18 mouse cellular contexts compared by ENCODE assay signal in the genomic region with DNA sequence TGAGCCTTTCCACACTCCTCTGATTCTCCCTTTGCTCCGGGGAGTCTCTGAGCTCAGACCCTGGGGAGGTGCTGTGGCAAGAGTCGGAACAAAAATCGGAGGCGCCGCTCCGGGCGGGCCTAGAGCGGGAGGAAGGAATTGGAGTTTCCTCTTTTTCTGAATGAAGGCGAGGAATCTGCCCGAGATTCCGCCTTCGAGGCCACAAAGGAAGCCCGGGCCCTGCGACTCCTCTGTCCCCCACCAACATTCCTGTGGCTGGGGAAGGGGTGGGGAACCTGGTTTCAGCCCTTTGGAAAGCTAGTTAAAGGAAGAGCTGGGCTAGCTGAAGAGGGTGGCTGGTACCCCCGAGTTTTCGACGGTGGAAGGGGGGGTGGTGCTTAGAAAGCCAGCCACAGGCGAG. TPM values are rescaled to one million over a fixed set of nuclear protein-coding genes. Genes with fewer than 3 reads are reported as not detected.
DNase-seq lines count a peak whose midpoint lies in the region; ATAC-seq lines count a peak whose summit lies in the region.
"Had no signal": no experiment of that assay in that cellular context is flagged by ENCODE, and none has a peak within 500 bp of the region (broad histone marks: within the 10 kb centered on the region; RNA-seq: fewer than 3 reads in every experiment).

No protein-coding gene starts in this region.

- ATAC-seq in kidney, embryonic 15.5 days (replicated peaks; ENCODE audit: low FRiP score) = no peak
- no peak for ATAC-seq in limb, embryonic 11.5 days (ENCODE audit: insufficient number of reproducible peaks, low FRiP score, low TSS enrichment, low read depth)
- ATAC-seq: forebrain, embryonic 15.5 days had no signal

- H3K9me3 ChIP-seq in heart, embryonic 10.5 days = no peaks in the 10 kb centered on the region
- no peaks in the 10 kb centered on the region for H3K9me3 ChIP-seq in kidney, embryonic 15.5 days (replicated peaks)
- H3K9me3 ChIP-seq in limb, embryonic 11.5 days (ENCODE audit: control insufficient read depth, low read length) = no peaks in the 10 kb centered on the region
- H3K9me3 ChIP-seq: forebrain, embryonic 15.5 days had no signal

- H3K27me3 ChIP-seq in heart, embryonic 10.5 days (ENCODE audit: insufficient read depth, poor library complexity, severe bottlenecking) = peaks cover 100% of the 10 kb centered on the region
- H3K27me3 ChIP-seq in kidney, embryonic 15.5 days = peaks cover 100% of the 10 kb centered on the region
- H3K27me3 ChIP-seq in limb, embryonic 11.5 days (ENCODE audit: control insufficient read depth, insufficient read depth, low read length) = peaks cover 94% of the 10 kb centered on the region

- no peaks in the 10 kb centered on the region for H3K36me3 ChIP-seq in heart, embryonic 10.5 days
- H3K36me3 ChIP-seq in kidney, embryonic 15.5 days = no peaks in the 10 kb centered on the region
- H3K36me3 ChIP-seq in limb, embryonic 11.5 days (ENCODE audit: control insufficient read depth, insufficient read depth, low read length) = no peaks in the 10 kb centered on the region
- H3K36me3 ChIP-seq: forebrain, embryonic 15.5 days had no signal

- no peak overlapping the region for H3K9ac ChIP-seq in kidney, embryonic 15.5 days
- no peak overlapping the region for H3K9ac ChIP-seq in limb, embryonic 11.5 days (ENCODE audit: low read length)
- H3K9ac ChIP-seq: forebrain, embryonic 15.5 days had no signal

- intact Hi-C loops in heart, postnatal 36 days (cut with DNase I) = no loop called here

- DNase-seq in heart, embryonic 10.5 days (ENCODE audit: low spot score) = no peak
- no peak for DNase-seq in heart, postnatal 36 days
- DNase-seq in kidney, adult 8-10 months = no peak
- DNase-seq in embryo, embryonic 9.5 days (ENCODE audit: extremely low spot score) = peak; percentile 49
- DNase-seq in limb, embryonic 11.5 days (ENCODE audit: low spot score) = peak; percentile 56
- no peak for DNase-seq in testis, postnatal 10 days (ENCODE audit: low spot score)
- no peak for DNase-seq in thymus, postnatal 4 days
- DNase-seq: adrenal gland, postnatal 25 days; gastrocnemius, postnatal 14 days; kidney, postnatal 25 days; lung, adult 18-20 months; lung, postnatal 4 days; right cerebral cortex, adult 18-20 months; thymus, adult 18-20 months had no signal

- under 1% methylated on average over 18 of the region's 18 CpGs for WGBS in heart, embryonic 10.5 days
- under 1% methylated on average over 18 of the region's 18 CpGs for WGBS in kidney, embryonic 15.5 days
- under 1% methylated on average over 18 of the region's 18 CpGs for WGBS in limb, embryonic 11.5 days

- 0 out of 2 replicates have a peak overlapping the region, but pooled peaks have one; percentile 4 for H3K4me2 ChIP-seq in kidney, embryonic 15.5 days
- no peak overlapping the region for H3K4me2 ChIP-seq in limb, embryonic 11.5 days (ENCODE audit: low read depth, severe bottlenecking)
- H3K4me2 ChIP-seq: forebrain, embryonic 15.5 days had no signal

- 0 out of 2 replicates have a peak overlapping the region, but pooled peaks have one; percentile 3 for H3K27ac ChIP-seq in heart, embryonic 10.5 days
- H3K27ac ChIP-seq in kidney, embryonic 15.5 days = no peak overlapping the region
- H3K27ac ChIP-seq in limb, embryonic 11.5 days (replicated peaks; ENCODE audit: low read depth, low read length) = no peak overlapping the region
- H3K27ac ChIP-seq: forebrain, embryonic 15.5 days had no signal

- H3K4me1 ChIP-seq in heart, embryonic 10.5 days = peaks cover 44% of the 10 kb centered on the region
- H3K4me1 ChIP-seq in kidney, embryonic 15.5 days = peaks cover 33% of the 10 kb centered on the region
- H3K4me1 ChIP-seq in limb, embryonic 11.5 days (ENCODE audit: control insufficient read depth, insufficient read depth, low read length) = peaks cover 13% of the 10 kb centered on the region

- peak overlapping the region; percentile 44 for H3K4me3 ChIP-seq in heart, embryonic 10.5 days
- H3K4me3 ChIP-seq in kidney, embryonic 15.5 days (replicated peaks) = no peak overlapping the region
- H3K4me3 ChIP-seq in limb, embryonic 11.5 days (ENCODE audit: low read depth, low read length) = no peak overlapping the region
- H3K4me3 ChIP-seq: forebrain, embryonic 15.5 days had no signal

RNA-seq across cellular contexts. Expression of gene Tlx1, which starts 4.0 kb away (rescaled TPM):
- 1.0 and 4.1 TPM in 2 replicates for polyA plus RNA-seq in heart, embryonic 10.5 days (2016; fragmentation: Nextera tagmentation; extraction: Ambion mirVana)
- total RNA-seq in heart, postnatal 36 days (2021) = not detected
- polyA plus RNA-seq in kidney, embryonic 15.5 days (2015; fragmentation: Nextera tagmentation; extraction: Ambion mirVana) = not detected in 2 replicates
- 0.13 and 0.17 TPM in 2 replicates for polyA plus RNA-seq in limb, embryonic 11.5 days (2014; fragmentation: Nextera tagmentation; extraction: Ambion mirVana)
- total RNA-seq: adrenal gland, postnatal 25 days; gastrocnemius, postnatal 14 days; layer of hippocampus, postnatal 14 days; left cerebral cortex, postnatal 36 days had no signal
- polyA plus RNA-seq: forebrain, embryonic 15.5 days had no signal

Comparison
In these comparisons a context has a peak if more than half of its experiments do, and no peak if none do; other contexts are left out.
1. DNase-seq: peak in embryo, embryonic 9.5 days (single experiment) and limb, embryonic 11.5 days (single experiment); none in heart, embryonic 10.5 days (single experiment), heart, postnatal 36 days (0 of 2), kidney, adult 8-10 months (0 of 2), testis, postnatal 10 days (single experiment) and thymus, postnatal 4 days (single experiment).